Mouse (Mus musculus) stomach, embryonic 15.5 days (tissue): ENCODE data around the gene Ccdc40. TPM values are rescaled to one million over a fixed set of nuclear protein-coding genes. Genes with fewer than 3 reads are reported as not detected.
A peak's percentile ranks its signal among the peaks of the same experiment; 100 is the strongest.
"Not testable (repeated sequence)": the region's sequence is repeated elsewhere in the genome, so short reads cannot be mapped to it uniquely, and the experiment has no call there.

Experiments
- ATAC-seq: fragments of 200-750 bp; cut with Nextera tagmentation; 2 replicates; pipeline ENCODE4 v1.8.0; 2017; ENCODE audit warnings: low read depth, moderate number of reproducible peaks, moderate TSS enrichment; ENCODE audit not compliant: insufficient read depth, low FRiP score
- H3K27ac ChIP-seq: fragments of 300-500 bp; sonication (generic); 2 replicates; pipeline ENCODE4 v1.5.1; 2015; ENCODE audit warnings: mild to moderate bottlenecking, inconsistent platforms
- H3K27me3 ChIP-seq: fragments of 300-500 bp; sonication (generic); replicated peaks from 2 replicates; pipeline ENCODE4 v1.6.1; 2015; ENCODE audit warnings: inconsistent platforms
- H3K36me3 ChIP-seq: fragments of 300-500 bp; sonication (generic); 2 replicates; pipeline ENCODE4 v1.6.1; 2015; ENCODE audit warnings: inconsistent platforms
- H3K4me1 ChIP-seq: fragments of 300-500 bp; sonication (generic); 2 replicates; pipeline ENCODE4 v1.6.1; 2015; ENCODE audit warnings: inconsistent platforms
- H3K4me2 ChIP-seq: fragments of 300-500 bp; sonication (generic); 2 replicates; pipeline ENCODE4 v1.6.1; 2015; ENCODE audit warnings: mild to moderate bottlenecking, inconsistent platforms
- H3K4me3 ChIP-seq: fragments of 300-500 bp; sonication (generic); replicated peaks from 2 replicates; pipeline ENCODE4 v1.5.1; 2015; ENCODE audit warnings: inconsistent platforms
- H3K9ac ChIP-seq: fragments of 300-500 bp; sonication (generic); 2 replicates; pipeline ENCODE4 v1.6.1; 2015; ENCODE audit warnings: inconsistent platforms
- H3K9me3 ChIP-seq: fragments of 300-500 bp; sonication (generic); 2 replicates; pipeline ENCODE4 v1.6.1; 2016; ENCODE audit warnings: inconsistent platforms
- WGBS: fragments of 180-500 bp; shearing (Covaris S2); methylation state at CpG from one replicate; pipeline ENCODE4 v1.1.7; 2015; 5-methylcytosine and 5-hydroxymethylcytosine counted together
- polyA plus RNA-seq: library from polyadenylated mRNA; unstranded; fragments of >200 nt; fragmentation: Nextera tagmentation; extraction: Ambion mirVana; gene quantifications from 2 replicates; pipeline ENCODE4 v1.2.1, GENCODE M21; 2015

The Ccdc40 gene
- polyA plus RNA-seq, 1 experiment from 2014 or later, result 2.6 TPM

DNA sequence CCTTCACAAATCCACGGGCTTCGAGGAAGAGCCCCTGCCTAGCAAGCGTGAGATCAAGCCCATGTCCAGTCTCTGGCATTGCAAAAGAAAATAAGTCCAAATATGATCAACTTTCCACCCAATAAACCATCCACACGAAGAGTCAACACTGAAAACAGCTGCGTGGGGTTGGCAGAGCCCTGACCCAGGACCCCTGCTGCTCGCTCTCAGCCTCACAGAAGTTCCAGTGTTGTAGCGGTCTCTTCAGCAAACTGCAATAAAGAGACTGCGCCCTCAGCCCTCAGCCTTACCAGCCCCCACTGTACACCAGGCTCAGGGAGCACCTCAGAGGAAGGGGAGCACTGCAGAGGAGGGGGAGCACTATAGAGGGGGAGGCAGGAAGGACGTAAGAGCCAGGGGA lies 2.7 kb upstream of the Ccdc40 start:
- no peak overlapping the region for H3K9ac ChIP-seq
- H3K9me3 ChIP-seq, result no peaks in the 10 kb centered on the region
- no peak overlapping the region for H3K4me3 ChIP-seq
- no peaks in the 10 kb centered on the region for H3K36me3 ChIP-seq
- ATAC-seq, result no peak
- WGBS, result 82% methylated on average over 9 of the region's 9 CpGs
- no peak overlapping the region for H3K27ac ChIP-seq
- H3K27me3 ChIP-seq, result no peaks in the 10 kb centered on the region
- no peak overlapping the region for H3K4me2 ChIP-seq
- peaks cover 41% of the 10 kb centered on the region for H3K4me1 ChIP-seq

DNA sequence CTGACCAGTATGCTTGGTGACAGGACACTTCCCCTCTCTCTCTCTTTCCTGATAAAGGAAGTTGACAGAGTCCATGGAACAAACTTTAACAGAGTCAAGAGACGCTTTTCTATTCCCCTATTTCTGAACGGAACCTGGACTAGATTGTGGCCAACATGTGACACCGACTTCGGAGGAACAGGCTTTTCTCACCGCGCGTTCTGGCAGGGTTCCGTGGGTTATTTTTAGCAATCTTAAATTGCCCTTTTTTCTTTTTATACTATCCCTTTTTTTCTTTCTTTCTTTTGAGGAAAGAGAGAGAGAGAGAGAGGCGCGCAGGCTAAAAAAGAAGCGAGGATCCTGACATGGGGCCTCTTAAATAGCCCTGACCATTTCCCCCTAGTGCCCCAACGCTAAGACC lies 781 bp upstream of the Ccdc40 start:
- ATAC-seq, result no peak
- H3K4me3 ChIP-seq, result peak overlapping the region; percentile 80
- peak overlapping the region; percentile 99 for H3K4me2 ChIP-seq
- H3K36me3 ChIP-seq, result no peaks in the 10 kb centered on the region
- H3K4me1 ChIP-seq, result peaks cover 34% of the 10 kb centered on the region
- H3K27ac ChIP-seq, result peak overlapping the region; percentile 67; the same call in 1 of the 2 replicates
- H3K27me3 ChIP-seq, result no peaks in the 10 kb centered on the region
- H3K9me3 ChIP-seq, result no peaks in the 10 kb centered on the region
- H3K9ac ChIP-seq, result peak overlapping the region; percentile 83
- whole genome bisulfite sequencing, result 2% methylated on average over 12 of the region's 12 CpGs

DNA sequence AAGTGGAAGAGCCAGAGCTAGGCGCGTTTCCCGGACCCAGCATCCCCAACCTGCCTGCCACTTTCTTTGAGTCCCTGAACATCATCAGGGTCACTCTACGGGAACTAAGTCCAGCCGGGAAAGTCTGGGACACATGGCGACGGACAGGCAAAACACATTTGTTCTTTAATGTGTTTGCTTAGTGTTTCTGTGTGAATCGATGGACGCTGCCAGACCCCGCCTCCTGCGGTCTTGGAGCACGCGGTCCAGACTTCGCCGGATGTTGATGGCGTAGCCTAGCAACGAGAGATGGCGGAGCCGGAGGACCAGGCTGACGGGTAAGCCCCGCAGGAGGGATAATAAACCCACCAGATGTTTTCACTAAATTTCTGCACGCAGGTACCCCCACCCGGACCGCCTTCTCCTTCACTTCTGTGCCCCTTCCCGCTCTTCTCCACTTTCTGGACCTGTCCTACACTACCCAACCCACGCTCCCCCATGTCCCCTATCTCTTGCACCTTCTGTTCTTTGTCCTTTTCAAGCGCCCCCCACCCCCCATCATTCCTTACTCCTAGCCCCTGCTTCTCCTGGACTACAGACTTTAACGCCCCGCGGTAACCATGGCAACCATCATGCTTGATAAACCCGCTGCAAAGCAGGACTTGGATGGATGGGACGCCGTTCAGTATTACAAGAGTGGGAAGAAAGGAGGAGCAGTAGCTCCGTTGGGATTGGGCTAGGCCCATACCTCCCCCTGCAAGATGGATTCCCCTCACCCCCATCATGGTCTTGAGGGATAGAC lies 664 bp downstream of the Ccdc40 start:
- 2% methylated on average over 34 of the region's 34 CpGs for WGBS
- peak overlapping the region; percentile 59 for H3K27ac ChIP-seq
- peaks cover 29% of the 10 kb centered on the region for H3K4me1 ChIP-seq
- H3K36me3 ChIP-seq, result no peaks in the 10 kb centered on the region
- no peaks in the 10 kb centered on the region for H3K27me3 ChIP-seq
- no peak overlapping the region for H3K9ac ChIP-seq
- peak; percentile 68; the same call in 1 of the 2 replicates for ATAC-seq
- peak overlapping the region; percentile 99 for H3K4me2 ChIP-seq
- H3K9me3 ChIP-seq, result no peaks in the 10 kb centered on the region
- H3K4me3 ChIP-seq, result peak overlapping the region; percentile 80

DNA sequence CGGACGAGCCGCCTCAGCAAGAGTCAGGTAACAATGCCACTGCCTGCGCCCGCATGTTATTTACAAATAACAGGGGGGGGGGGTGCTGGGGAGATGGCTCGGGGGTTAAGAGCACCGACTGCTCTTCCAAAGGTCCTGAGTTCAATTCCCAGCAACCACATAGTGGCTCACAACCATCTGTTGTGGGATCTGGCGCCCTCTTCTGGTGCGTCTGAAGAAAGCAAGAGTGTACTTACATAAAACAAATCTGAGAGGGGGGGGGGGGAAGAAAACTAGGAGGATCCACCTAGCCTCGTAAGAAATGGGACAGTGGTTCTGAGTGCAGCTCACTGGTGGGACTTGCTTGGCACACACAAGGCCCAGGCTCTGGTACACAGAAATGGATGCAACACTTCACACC lies 6.4 kb downstream of the Ccdc40 start:
- no peak overlapping the region for H3K9ac ChIP-seq
- H3K9me3 ChIP-seq, result no peaks in the 10 kb centered on the region
- WGBS, result 89% methylated on average over 10 of the region's 10 CpGs
- no peaks in the 10 kb centered on the region for H3K27me3 ChIP-seq
- peaks cover 5% of the 10 kb centered on the region for H3K4me1 ChIP-seq
- no peak overlapping the region for H3K4me2 ChIP-seq
- ATAC-seq, result no peak
- H3K4me3 ChIP-seq, result no peak overlapping the region
- no peak overlapping the region for H3K27ac ChIP-seq
- H3K36me3 ChIP-seq, result no peaks in the 10 kb centered on the region

DNA sequence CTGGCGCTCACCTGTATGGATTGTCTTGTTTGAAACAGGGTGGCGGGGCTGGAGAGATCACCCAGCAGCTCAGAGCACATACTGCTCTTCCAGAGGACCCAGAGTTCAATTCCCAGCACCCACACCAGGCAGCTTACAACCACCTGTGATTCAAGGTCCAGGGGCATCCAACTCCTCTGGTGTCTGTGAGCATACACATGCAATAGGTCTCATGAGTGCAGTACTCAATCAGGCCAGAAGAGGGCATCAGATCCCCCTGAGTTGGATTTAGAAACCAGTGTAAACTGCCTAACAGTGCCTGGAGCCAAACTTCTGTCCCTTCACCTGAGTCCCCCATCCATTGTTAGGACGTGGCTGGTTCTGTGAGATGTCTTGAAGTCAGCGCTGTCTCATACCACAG lies 7.2 kb downstream of the Ccdc40 start:
- Histone ChIP-seq H3K36me3 (no peaks in the 10 kb centered on the region), H3K4me3 (no peak overlapping the region), H3K27me3 (no peaks in the 10 kb centered on the region), H3K27ac (no peak overlapping the region), H3K9ac (no peak overlapping the region), H3K9me3 (no peaks in the 10 kb centered on the region), H3K4me1 (peaks cover 5% of the 10 kb centered on the region), H3K4me2 (no peak overlapping the region)
- no peak for ATAC-seq
- WGBS, result 80% methylated on average over 4 of the region's 4 CpGs

DNA sequence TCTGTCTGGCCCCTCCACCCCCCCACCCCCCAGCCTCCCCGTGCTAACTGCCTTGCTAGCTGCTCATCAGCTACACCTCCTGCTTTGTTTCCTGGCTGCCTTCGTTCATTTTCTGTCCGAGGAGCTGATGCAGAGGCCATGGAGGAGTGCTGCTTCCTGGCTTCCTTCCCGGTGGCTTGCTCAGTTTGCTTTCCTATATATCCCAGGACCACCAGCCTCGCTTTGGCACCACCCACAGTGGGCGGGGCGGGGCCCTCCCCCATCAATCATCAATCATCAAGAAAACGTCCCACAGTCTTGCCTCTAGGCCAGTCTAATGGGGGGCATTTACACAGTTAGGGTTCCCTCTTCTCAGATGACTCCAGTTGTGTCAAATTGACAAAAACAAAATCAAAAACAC lies 8.0 kb downstream of the Ccdc40 start:
- peaks cover 5% of the 10 kb centered on the region for H3K4me1 ChIP-seq
- H3K36me3 ChIP-seq, result no peaks in the 10 kb centered on the region
- no peak overlapping the region for H3K4me2 ChIP-seq
- H3K27me3 ChIP-seq, result no peaks in the 10 kb centered on the region
- H3K9ac ChIP-seq, result no peak overlapping the region
- WGBS, result 24% methylated on average over 8 of the region's 8 CpGs
- ATAC-seq, result no peak
- no peaks in the 10 kb centered on the region for H3K9me3 ChIP-seq
- H3K27ac ChIP-seq, result no peak overlapping the region
- H3K4me3 ChIP-seq, result no peak overlapping the region

DNA sequence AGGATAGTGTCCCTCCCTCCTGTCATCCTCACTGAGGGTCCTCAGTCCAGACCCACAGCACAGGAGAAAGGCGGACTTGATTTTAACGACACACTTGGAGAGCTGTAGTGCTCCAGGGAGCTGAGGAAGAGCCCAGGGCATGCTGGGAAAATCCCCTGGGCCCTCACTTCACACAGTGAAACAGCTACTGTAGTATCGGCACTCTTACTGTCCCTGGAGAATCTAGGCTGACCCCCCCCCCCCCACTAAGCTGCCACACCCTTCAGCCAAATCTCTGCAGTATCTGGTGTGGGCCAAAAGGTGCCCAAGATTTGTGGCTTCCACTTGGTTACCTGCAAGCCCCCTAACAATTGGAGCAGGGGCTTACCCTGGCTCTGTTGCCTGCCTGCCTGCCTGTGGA lies 8.6 kb downstream of the Ccdc40 start:
- no peak overlapping the region for H3K4me3 ChIP-seq
- H3K36me3 ChIP-seq, result no peaks in the 10 kb centered on the region
- WGBS, result 62% methylated on average over 3 of the region's 3 CpGs
- H3K9me3 ChIP-seq, result no peaks in the 10 kb centered on the region
- H3K4me2 ChIP-seq, result no peak overlapping the region
- no peak overlapping the region for H3K9ac ChIP-seq
- H3K4me1 ChIP-seq, result peaks cover 5% of the 10 kb centered on the region
- no peaks in the 10 kb centered on the region for H3K27me3 ChIP-seq
- H3K27ac ChIP-seq, result no peak overlapping the region
- no peak for ATAC-seq

DNA sequence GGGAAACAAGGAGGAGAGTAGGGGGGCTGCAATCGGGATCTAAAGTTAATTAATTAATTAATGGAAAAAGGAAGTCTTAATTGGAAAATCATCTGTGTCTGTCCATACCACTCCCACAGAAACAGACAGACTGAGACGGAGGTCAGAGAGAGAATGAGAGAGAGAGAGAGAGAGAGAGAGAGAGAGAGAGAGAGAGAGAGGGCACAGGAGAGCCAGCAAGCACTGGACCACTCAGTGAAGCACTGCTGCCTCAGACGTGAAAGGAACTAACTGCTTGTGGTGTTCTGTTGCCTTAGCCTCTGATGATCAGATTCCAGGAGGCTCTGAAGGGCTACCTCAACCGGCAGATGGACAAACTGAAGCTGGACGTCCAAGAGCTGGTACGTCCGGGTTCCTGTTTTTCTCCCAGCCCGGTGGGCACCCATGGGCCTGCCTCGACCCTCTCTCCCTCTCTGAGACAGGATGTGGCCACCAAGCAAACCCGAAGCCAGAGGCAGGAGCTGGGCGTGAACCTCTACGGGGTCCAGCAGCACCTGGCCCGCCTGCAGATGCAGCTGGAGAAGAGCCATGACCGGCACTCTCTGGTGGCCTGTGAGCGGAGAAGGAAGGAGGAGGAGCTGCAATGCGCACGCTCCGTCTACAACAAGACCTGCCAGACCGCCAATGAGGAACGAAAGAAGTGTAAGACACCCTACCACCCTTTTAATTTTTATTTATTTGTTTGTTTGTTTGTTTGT lies 9.4 kb downstream of the Ccdc40 start:
- Histone ChIP-seq H3K4me1 (peaks cover 5% of the 10 kb centered on the region), H3K36me3 (no peaks in the 10 kb centered on the region), H3K27ac (no peak overlapping the region), H3K4me2 (peak overlapping the region; percentile 72), H3K27me3 (no peaks in the 10 kb centered on the region), H3K9me3 (no peaks in the 10 kb centered on the region), H3K9ac (peak overlapping the region; percentile 29; the same call in 1 of the 2 replicates), H3K4me3 (peak overlapping the region; percentile 36)
- WGBS, result 24% methylated on average over 20 of the region's 20 CpGs
- peak; percentile 37; the same call in 1 of the 2 replicates for ATAC-seq

DNA sequence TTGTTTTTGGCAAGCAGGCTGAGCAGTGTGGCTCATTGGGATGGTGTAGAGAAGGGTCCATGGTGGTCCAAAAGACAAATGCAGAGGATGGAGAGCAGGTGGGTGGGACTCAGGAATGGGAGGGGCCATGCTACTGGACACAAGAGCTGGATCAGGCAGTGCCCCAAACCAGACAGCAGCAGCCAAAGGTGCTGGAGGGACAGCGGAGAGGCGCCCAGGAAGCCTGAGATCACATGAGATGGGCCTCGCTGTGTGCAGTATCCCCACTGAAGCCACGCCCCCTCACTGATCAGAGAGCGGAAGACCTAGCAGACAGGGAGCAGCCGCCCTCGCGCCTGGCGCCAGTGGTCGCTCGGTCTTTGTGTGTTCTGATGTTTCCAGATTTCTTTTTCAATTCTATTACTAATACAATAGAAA lies 9.9 kb downstream of the Ccdc40 start:
- Histone ChIP-seq H3K27ac (no peak overlapping the region), H3K4me1 (peaks cover 5% of the 10 kb centered on the region), H3K4me3 (peak overlapping the region; percentile 36), H3K27me3 (no peaks in the 10 kb centered on the region), H3K4me2 (peak overlapping the region; percentile 72), H3K36me3 (no peaks in the 10 kb centered on the region), H3K9me3 (no peaks in the 10 kb centered on the region), H3K9ac (0 out of 2 replicates have a peak overlapping the region, but pooled peaks have one; percentile 5)
- ATAC-seq, result peak; percentile 70; the same call in 1 of the 2 replicates
- WGBS, result 6% methylated on average over 11 of the region's 11 CpGs

DNA sequence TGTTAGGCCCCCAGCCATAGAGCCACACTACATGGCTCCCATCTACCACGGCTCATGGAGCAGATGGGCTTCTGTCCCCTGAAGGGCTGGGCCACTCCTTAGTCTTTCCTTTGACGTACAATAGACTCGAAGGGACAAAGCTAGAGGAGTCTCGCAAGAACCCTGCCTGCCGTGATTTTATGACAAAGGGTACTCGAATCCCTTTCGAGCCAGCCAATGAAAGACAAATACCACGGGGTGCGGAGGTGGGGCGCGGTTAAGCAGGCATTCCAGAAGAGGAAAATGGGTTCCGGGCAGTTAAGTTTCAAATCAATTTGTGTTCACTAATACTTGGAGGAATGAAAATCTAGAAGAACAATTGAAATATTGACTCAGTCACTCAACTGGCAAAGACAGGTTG lies 11.1 kb downstream of the Ccdc40 start:
- Histone ChIP-seq H3K36me3 (no peaks in the 10 kb centered on the region), H3K9me3 (no peaks in the 10 kb centered on the region), H3K4me3 (no peak overlapping the region), H3K9ac (no peak overlapping the region), H3K4me1 (peaks cover 5% of the 10 kb centered on the region), H3K27me3 (no peaks in the 10 kb centered on the region), H3K4me2 (peak overlapping the region; percentile 72; the same call in 1 of the 2 replicates), H3K27ac (0 out of 2 replicates have a peak overlapping the region, but pooled peaks have one; percentile 21)
- 83% methylated on average over 12 of the region's 12 CpGs for WGBS
- ATAC-seq, result no peak

DNA sequence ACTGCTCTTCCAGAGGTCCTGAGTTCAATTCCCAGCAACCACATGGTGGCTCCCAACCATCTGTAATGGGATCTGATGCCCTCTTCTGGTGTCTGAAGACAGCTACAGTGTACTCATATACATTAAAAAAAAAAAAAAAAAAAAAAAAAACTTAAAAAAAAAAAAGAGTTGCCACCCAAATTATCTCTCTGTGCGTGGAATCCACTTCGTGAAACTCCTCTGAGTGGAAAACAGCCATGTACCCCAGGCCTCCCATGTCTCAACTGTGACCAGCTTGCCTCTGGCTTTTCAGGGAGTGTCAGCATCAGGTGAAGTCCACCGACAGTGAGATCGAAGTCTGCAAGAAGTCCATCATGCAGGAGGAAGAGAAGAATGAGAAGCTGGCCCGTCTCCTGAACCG lies 17.2 kb downstream of the Ccdc40 start:
- not testable (repeated sequence) for ATAC-seq, H3K4me3 ChIP-seq
- WGBS, result 81% methylated on average over 6 of the region's 6 CpGs

DNA sequence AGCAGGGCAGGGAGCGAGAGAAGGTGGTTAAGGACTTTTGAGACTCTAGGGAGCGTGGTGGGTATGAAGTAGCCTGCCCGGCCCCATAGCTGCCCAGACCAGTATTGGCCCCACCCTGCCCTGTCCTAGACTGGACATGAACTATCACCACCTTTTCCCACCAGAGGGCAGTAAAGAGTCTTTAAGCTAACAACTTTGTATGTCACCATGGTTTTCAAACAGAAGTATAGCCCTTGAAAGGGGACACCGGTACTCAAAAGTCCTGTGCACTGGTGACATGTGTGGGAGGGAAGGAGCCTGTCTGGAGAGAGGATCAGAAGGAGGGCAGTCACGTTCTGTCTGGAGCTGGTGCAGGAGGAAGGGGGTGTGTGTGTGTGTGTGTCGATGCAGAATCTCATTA lies 20.6 kb downstream of the Ccdc40 start:
- Histone ChIP-seq H3K9me3 (no peaks in the 10 kb centered on the region), H3K27ac (no peak overlapping the region), H3K4me2 (no peak overlapping the region), H3K9ac (no peak overlapping the region), H3K27me3 (no peaks in the 10 kb centered on the region), H3K4me1 (peaks cover 16% of the 10 kb centered on the region; the same call in 1 of the 2 replicates), H3K4me3 (no peak overlapping the region), H3K36me3 (no peaks in the 10 kb centered on the region)
- ATAC-seq, result peak; percentile 64
- WGBS, result 26% methylated on average over 6 of the region's 6 CpGs

More for the DNA sequence above, 17.2 kb downstream of the Ccdc40 start:
- H3K36me3 ChIP-seq, H3K4me2 ChIP-seq, H3K9me3 ChIP-seq, H3K9ac ChIP-seq, H3K27me3 ChIP-seq, H3K27ac ChIP-seq, H3K4me1 ChIP-seq: not testable (repeated sequence)
